Comparison of ENCODE assay signal across 9 mouse cellular contexts in genomic region chr19:6339890-6340504, GRCm38 (mm10). TPM values are rescaled to one million over a fixed set of nuclear protein-coding genes. Genes with fewer than 3 reads are reported as not detected.
DNase-seq lines count a peak whose midpoint lies in the region; ATAC-seq and TF ChIP-seq lines count a peak whose summit lies in the region.
"Had no signal": no experiment of that assay in that cellular context is flagged by ENCODE, and none has a peak within 500 bp of the region (broad histone marks: within the 10 kb centered on the region; RNA-seq: fewer than 3 reads in every experiment).

No protein-coding gene starts in this region.

- H3K27me3 ChIP-seq in forebrain, postnatal 0 days (ENCODE audit: insufficient read depth, low read length), result no peaks in the 10 kb centered on the region
- no peaks in the 10 kb centered on the region for H3K27me3 ChIP-seq in forebrain, embryonic 14.5 days (replicated peaks; ENCODE audit: control insufficient read depth, insufficient read depth, low read length)
- no peaks in the 10 kb centered on the region for H3K27me3 ChIP-seq in intestine, postnatal 0 days (replicated peaks; ENCODE audit: control insufficient read depth, insufficient read depth, low read length)
- H3K27me3 ChIP-seq in lung, embryonic 14.5 days (ENCODE audit: insufficient read depth, low read length), result no peaks in the 10 kb centered on the region
- no peaks in the 10 kb centered on the region for H3K27me3 ChIP-seq in spleen, adult 2 months (ENCODE audit: control insufficient read depth, insufficient read depth, low read length)
- H3K27me3 ChIP-seq: neural tube, embryonic 12.5 days had no signal

- H3K4me2 ChIP-seq in forebrain, postnatal 0 days (ENCODE audit: low read depth), result peak overlapping the region; percentile 93; the same call in 1 of the 2 replicates
- no peak overlapping the region; the same call in 1 of the 2 replicates for H3K4me2 ChIP-seq in forebrain, embryonic 14.5 days (ENCODE audit: low read length)
- peak overlapping the region; percentile 100 for H3K4me2 ChIP-seq in intestine, postnatal 0 days (replicated peaks; ENCODE audit: low read depth)
- H3K4me2 ChIP-seq in lung, embryonic 14.5 days, result 0 out of 2 replicates have a peak overlapping the region, but pooled peaks have one; percentile 99

- TF ChIP-seq CTCF in forebrain, postnatal 0 days (IDR thresholded peaks at IDR 0.05; ENCODE audit: low read depth), result 0 out of 2 replicates have a peak, but pooled peaks have one; percentile 13
- TF ChIP-seq CTCF in intestine, postnatal 0 days (IDR thresholded peaks at IDR 0.05; ENCODE audit: low read depth), result peak; percentile 57
- TF ChIP-seq CTCF in lung, embryonic 14.5 days (IDR thresholded peaks at IDR 0.05; ENCODE audit: low read depth), result no peak
- TF ChIP-seq CTCF in spleen, adult 2 months (IDR thresholded peaks at IDR 0.05; ENCODE audit: extremely low read depth, insufficient read depth, insufficient read length, insufficient replicate concordance), result peak; percentile 47; the same call in 1 of the 2 replicates

- H3K36me3 ChIP-seq in forebrain, postnatal 0 days (ENCODE audit: insufficient read depth), result peaks cover 55% of the 10 kb centered on the region
- peaks cover 58% of the 10 kb centered on the region for H3K36me3 ChIP-seq in forebrain, embryonic 14.5 days (ENCODE audit: control insufficient read depth, insufficient read depth, low read length)
- peaks cover 44% of the 10 kb centered on the region for H3K36me3 ChIP-seq in intestine, postnatal 0 days (ENCODE audit: control insufficient read depth, insufficient read depth)
- H3K36me3 ChIP-seq in lung, embryonic 14.5 days (ENCODE audit: insufficient read depth), result peaks cover 55% of the 10 kb centered on the region
- H3K36me3 ChIP-seq in spleen, adult 2 months (ENCODE audit: control insufficient read depth, insufficient read depth, low read length), result peaks cover 24% of the 10 kb centered on the region

- no peak overlapping the region; the same call in 1 of the 2 replicates for H3K9ac ChIP-seq in forebrain, postnatal 0 days
- no peak overlapping the region for H3K9ac ChIP-seq in forebrain, embryonic 14.5 days (ENCODE audit: low read length)
- H3K9ac ChIP-seq in intestine, postnatal 0 days (ENCODE audit: low read depth, low read length), result no peak overlapping the region
- H3K9ac ChIP-seq in lung, embryonic 14.5 days, result no peak overlapping the region
- H3K9ac ChIP-seq: neural tube, embryonic 12.5 days had no signal

- DNase-seq in forebrain, postnatal 0 days, result no peak
- no peak for DNase-seq in forebrain, embryonic 14.5 days (ENCODE audit: low spot score)
- peak; percentile 23 for DNase-seq in lung, embryonic 14.5 days
- DNase-seq in spleen, adult 2 months (ENCODE audit: low read depth in 1 of 2, low spot score in 2 of 2), result peak; percentile 73 to 82
- DNase-seq in layer of hippocampus, postnatal 36 days, result no peak
- no peak for DNase-seq in layer of hippocampus, adult 9-10 months (ENCODE audit: low spot score)

- H3K4me3 ChIP-seq in forebrain, postnatal 0 days (ENCODE audit: low read depth, low read length), result no peak overlapping the region
- H3K4me3 ChIP-seq in forebrain, embryonic 14.5 days (ENCODE audit: low read depth, low read length), result no peak overlapping the region
- no peak overlapping the region for H3K4me3 ChIP-seq in intestine, postnatal 0 days (ENCODE audit: low read depth, low read length)
- peak overlapping the region; percentile 75; the same call in 1 of the 2 replicates for H3K4me3 ChIP-seq in lung, embryonic 14.5 days (ENCODE audit: low read depth, low read length)
- peak overlapping the region; percentile 41 for H3K4me3 ChIP-seq in spleen, adult 2 months (ENCODE audit: extremely low read depth, insufficient read depth, insufficient read length)

- WGBS in forebrain, postnatal 0 days, result 65% methylated on average over 15 of the region's 15 CpGs
- WGBS in forebrain, embryonic 14.5 days, result 69% methylated on average over 15 of the region's 15 CpGs
- WGBS in intestine, postnatal 0 days, result 61% methylated on average over 15 of the region's 15 CpGs
- 74% methylated on average over 15 of the region's 15 CpGs for WGBS in lung, embryonic 14.5 days
- WGBS in spleen, adult 2 months, result 18% methylated on average over 15 of the region's 15 CpGs

- ATAC-seq in forebrain, postnatal 0 days, result no peak
- ATAC-seq in forebrain, embryonic 14.5 days, result no peak
- peak; percentile 55 for ATAC-seq in erythroid progenitor cell, adult 5-6 weeks (replicated peaks; ENCODE audit: low FRiP score, poor library complexity, severe bottlenecking)
- ATAC-seq in intestine, postnatal 0 days, result no peak; the same call in 1 of the 2 replicates
- ATAC-seq in lung, embryonic 14.5 days (ENCODE audit: insufficient read depth), result no peak

- H3K27ac ChIP-seq in forebrain, postnatal 0 days (ENCODE audit: low read depth, low read length), result no peak overlapping the region; the same call in 1 of the 2 replicates
- no peak overlapping the region for H3K27ac ChIP-seq in forebrain, embryonic 14.5 days (ENCODE audit: low read depth, low read length)
- H3K27ac ChIP-seq in intestine, postnatal 0 days (ENCODE audit: low read depth, low read length), result 0 out of 2 replicates have a peak overlapping the region, but pooled peaks have one; percentile 21
- peak overlapping the region; percentile 68 for H3K27ac ChIP-seq in lung, embryonic 14.5 days (ENCODE audit: low read depth)
- peak overlapping the region; percentile 92 for H3K27ac ChIP-seq in spleen, adult 2 months (ENCODE audit: insufficient read depth, low read length)
- H3K27ac ChIP-seq: neural tube, embryonic 12.5 days had no signal

- no peaks in the 10 kb centered on the region for H3K9me3 ChIP-seq in forebrain, postnatal 0 days (ENCODE audit: low read length)
- H3K9me3 ChIP-seq in forebrain, embryonic 14.5 days (replicated peaks; ENCODE audit: control insufficient read depth, low read length), result no peaks in the 10 kb centered on the region
- no peaks in the 10 kb centered on the region for H3K9me3 ChIP-seq in intestine, postnatal 0 days (ENCODE audit: control insufficient read depth)
- H3K9me3 ChIP-seq in lung, embryonic 14.5 days (ENCODE audit: low read depth, low read length), result no peaks in the 10 kb centered on the region
- H3K9me3 ChIP-seq: neural tube, embryonic 12.5 days had no signal

- peaks cover 10% of the 10 kb centered on the region; the same call in 1 of the 2 replicates for H3K4me1 ChIP-seq in forebrain, postnatal 0 days (ENCODE audit: insufficient read depth)
- H3K4me1 ChIP-seq in forebrain, embryonic 14.5 days (ENCODE audit: control insufficient read depth, insufficient read depth, low read length), result peaks cover 19% of the 10 kb centered on the region
- no peaks in the 10 kb centered on the region for H3K4me1 ChIP-seq in intestine, postnatal 0 days (replicated peaks; ENCODE audit: control insufficient read depth, insufficient read depth, low read length)
- peaks cover 9% of the 10 kb centered on the region for H3K4me1 ChIP-seq in lung, embryonic 14.5 days (ENCODE audit: insufficient read depth)
- peaks cover 28% of the 10 kb centered on the region; the same call in 1 of the 2 replicates for H3K4me1 ChIP-seq in spleen, adult 2 months (ENCODE audit: control insufficient read depth, insufficient read depth, insufficient read length)

- TF ChIP-seq POLR2A in spleen, adult 2 months (IDR thresholded peaks at IDR 0.05; ENCODE audit: low read depth, low read length), result no peak

RNA-seq across cellular contexts. Expression of gene Map4k2, which starts 0.9 kb away (rescaled TPM):
- total RNA-seq in forebrain, postnatal 0 days (2014; rRNA removed), result 43.0 and 55.8 TPM in 2 replicates
- 6.7 and 9.7 TPM in 2 replicates for polyA plus RNA-seq in forebrain, postnatal 0 days (2015; fragmentation: Nextera tagmentation; extraction: Ambion mirVana)
- polyA plus RNA-seq in forebrain, embryonic 14.5 days (2014; fragmentation: Nextera tagmentation; extraction: Ambion mirVana), result 6.2 and 11.2 TPM in 2 replicates
- 14.7 and 19.8 TPM in 2 replicates for total RNA-seq in erythroid progenitor cell, adult 5-6 weeks (2015; ENCODE audit: low replicate concordance)
- 19.4 and 37.7 TPM in 2 replicates for total RNA-seq in erythroid progenitor cell, adult 5-6 weeks (2017; ENCODE audit: low replicate concordance)
- polyA plus RNA-seq in intestine, postnatal 0 days (2015; fragmentation: Nextera tagmentation; extraction: Ambion mirVana), result 4.1 and 4.3 TPM in 2 replicates
- 13.4 and 22.2 TPM in 2 replicates for polyA plus RNA-seq in lung, embryonic 14.5 days (2014; fragmentation: Nextera tagmentation; extraction: Ambion mirVana)
- 487 and 792 TPM in 2 replicates for polyA plus RNA-seq in spleen, adult 2 months (2012; rRNA removed)
- total RNA-seq in layer of hippocampus, postnatal 36 days (2021), result 10 to 100 TPM; 74.9 to 87.7 TPM

RNA-seq across cellular contexts. Expression of gene Men1, which starts 5.2 kb away (rescaled TPM):
- 60.5 and 64.3 TPM in 2 replicates for total RNA-seq in forebrain, postnatal 0 days (2014; rRNA removed)
- 58.3 and 60.9 TPM in 2 replicates for polyA plus RNA-seq in forebrain, postnatal 0 days (2015; fragmentation: Nextera tagmentation; extraction: Ambion mirVana)
- 47.7 and 61.6 TPM in 2 replicates for polyA plus RNA-seq in forebrain, embryonic 14.5 days (2014; fragmentation: Nextera tagmentation; extraction: Ambion mirVana)
- total RNA-seq in erythroid progenitor cell, adult 5-6 weeks (2015; ENCODE audit: low replicate concordance), result 5.4 and 23.9 TPM in 2 replicates
- 10.0 and 17.1 TPM in 2 replicates for total RNA-seq in erythroid progenitor cell, adult 5-6 weeks (2017; ENCODE audit: low replicate concordance)
- 17.1 and 19.6 TPM in 2 replicates for polyA plus RNA-seq in intestine, postnatal 0 days (2015; fragmentation: Nextera tagmentation; extraction: Ambion mirVana)
- 60.3 and 68.6 TPM in 2 replicates for polyA plus RNA-seq in lung, embryonic 14.5 days (2014; fragmentation: Nextera tagmentation; extraction: Ambion mirVana)
- polyA plus RNA-seq in spleen, adult 2 months (2012; rRNA removed), result 54.2 and 57.2 TPM in 2 replicates
- total RNA-seq in layer of hippocampus, postnatal 36 days (2021), result 10 to 100 TPM; 63.3 to 69.8 TPM

RNA-seq across cellular contexts. Expression of gene Sf1, which starts 23.5 kb away (rescaled TPM):
- 70.0 and 113 TPM in 2 replicates for total RNA-seq in forebrain, postnatal 0 days (2014; rRNA removed)
- 89.7 and 102 TPM in 2 replicates for polyA plus RNA-seq in forebrain, postnatal 0 days (2015; fragmentation: Nextera tagmentation; extraction: Ambion mirVana)
- polyA plus RNA-seq in forebrain, embryonic 14.5 days (2014; fragmentation: Nextera tagmentation; extraction: Ambion mirVana), result 90.4 and 115 TPM in 2 replicates
- 145 and 153 TPM in 2 replicates for total RNA-seq in erythroid progenitor cell, adult 5-6 weeks (2015; ENCODE audit: low replicate concordance)
- 171 and 223 TPM in 2 replicates for total RNA-seq in erythroid progenitor cell, adult 5-6 weeks (2017; ENCODE audit: low replicate concordance)
- 51.9 and 55.3 TPM in 2 replicates for polyA plus RNA-seq in intestine, postnatal 0 days (2015; fragmentation: Nextera tagmentation; extraction: Ambion mirVana)
- 177 and 200 TPM in 2 replicates for polyA plus RNA-seq in lung, embryonic 14.5 days (2014; fragmentation: Nextera tagmentation; extraction: Ambion mirVana)
- polyA plus RNA-seq in spleen, adult 2 months (2012; rRNA removed), result 177 and 239 TPM in 2 replicates
- 100 to 1,000 TPM; 188 to 222 TPM for total RNA-seq in layer of hippocampus, postnatal 36 days (2021)

RNA-seq across cellular contexts. Expression of gene Cdc42bpg, which starts 33.7 kb away (rescaled TPM):
- total RNA-seq in forebrain, postnatal 0 days (2014; rRNA removed), result 3.1 and 4.7 TPM in 2 replicates
- polyA plus RNA-seq in forebrain, postnatal 0 days (2015; fragmentation: Nextera tagmentation; extraction: Ambion mirVana), result 0.11 and 0.23 TPM in 2 replicates
- polyA plus RNA-seq in forebrain, embryonic 14.5 days (2014; fragmentation: Nextera tagmentation; extraction: Ambion mirVana), result 0.61 and 0.72 TPM in 2 replicates
- total RNA-seq in erythroid progenitor cell, adult 5-6 weeks (2015; ENCODE audit: low replicate concordance), result 0.36 TPM in 1 of 2 replicates, not detected in the other
- 1.4 and 1.5 TPM in 2 replicates for total RNA-seq in erythroid progenitor cell, adult 5-6 weeks (2017; ENCODE audit: low replicate concordance)
- polyA plus RNA-seq in intestine, postnatal 0 days (2015; fragmentation: Nextera tagmentation; extraction: Ambion mirVana), result 1.8 and 2.3 TPM in 2 replicates
- 0.82 and 1.2 TPM in 2 replicates for polyA plus RNA-seq in lung, embryonic 14.5 days (2014; fragmentation: Nextera tagmentation; extraction: Ambion mirVana)
- polyA plus RNA-seq in spleen, adult 2 months (2012; rRNA removed), result 7.7 and 8.9 TPM in 2 replicates
- total RNA-seq in layer of hippocampus, postnatal 36 days (2021), result 1 to 10 TPM; 4.3 to 6.9 TPM

RNA-seq across cellular contexts. Expression of gene Pygm, which starts 44.2 kb away (rescaled TPM):
- total RNA-seq in forebrain, postnatal 0 days (2014; rRNA removed), result 6.2 and 8.8 TPM in 2 replicates
- polyA plus RNA-seq in forebrain, postnatal 0 days (2015; fragmentation: Nextera tagmentation; extraction: Ambion mirVana), result 4.7 and 7.6 TPM in 2 replicates
- 1.3 and 3.0 TPM in 2 replicates for polyA plus RNA-seq in forebrain, embryonic 14.5 days (2014; fragmentation: Nextera tagmentation; extraction: Ambion mirVana)
- 2.2 and 4.6 TPM in 2 replicates for total RNA-seq in erythroid progenitor cell, adult 5-6 weeks (2015; ENCODE audit: low replicate concordance)
- 0.64 and 2.6 TPM in 2 replicates for total RNA-seq in erythroid progenitor cell, adult 5-6 weeks (2017; ENCODE audit: low replicate concordance)
- 4.1 and 4.7 TPM in 2 replicates for polyA plus RNA-seq in intestine, postnatal 0 days (2015; fragmentation: Nextera tagmentation; extraction: Ambion mirVana)
- polyA plus RNA-seq in lung, embryonic 14.5 days (2014; fragmentation: Nextera tagmentation; extraction: Ambion mirVana), result 6.1 and 9.3 TPM in 2 replicates
- polyA plus RNA-seq in spleen, adult 2 months (2012; rRNA removed), result 7.3 and 8.1 TPM in 2 replicates
- total RNA-seq in layer of hippocampus, postnatal 36 days (2021), result 10 to 100 TPM; 18.3 to 22.1 TPM

Comparison
In these comparisons a context has a peak if more than half of its experiments do, and no peak if none do; other contexts are left out.
1. DNase-seq: peak in lung, embryonic 14.5 days (single experiment) and spleen, adult 2 months (2 of 2); none in forebrain, postnatal 0 days (single experiment), forebrain, embryonic 14.5 days (single experiment), layer of hippocampus, postnatal 36 days (0 of 2) and layer of hippocampus, adult 9-10 months (single experiment).
2. H3K27ac ChIP-seq: peak in intestine, postnatal 0 days (single experiment), lung, embryonic 14.5 days (single experiment) and spleen, adult 2 months (single experiment); none in forebrain, postnatal 0 days (single experiment) and forebrain, embryonic 14.5 days (single experiment).
3. H3K4me3 ChIP-seq: peak in lung, embryonic 14.5 days (single experiment) and spleen, adult 2 months (single experiment); none in forebrain, postnatal 0 days (single experiment), forebrain, embryonic 14.5 days (single experiment) and intestine, postnatal 0 days (single experiment).
4. RNA of gene Map4k2, which starts 0.9 kb away (polyA plus RNA-seq): 487 to 792 TPM in spleen, adult 2 months; 13.4 to 22.2 TPM in lung, embryonic 14.5 days, 6.7 to 9.7 TPM in forebrain, postnatal 0 days, 6.2 to 11.2 TPM in forebrain, embryonic 14.5 days and 4.1 to 4.3 TPM in intestine, postnatal 0 days; every median in the first group is over 10 times any median in the second.